Mouse (Mus musculus) midbrain, embryonic 11.5 days (tissue): Measurements from ENCODE around the gene Fam126b. TPM values are rescaled to one million over a fixed set of nuclear protein-coding genes. Genes with fewer than 3 reads are reported as not detected.
"Not testable (repeated sequence)": the region's sequence is repeated elsewhere in the genome, so short reads cannot be mapped to it uniquely, and the experiment has no call there.

Experiments used
- ATAC-seq: fragments of 200-750 bp; cut with Nextera tagmentation; 2 replicates; pipeline ENCODE4 v1.8.0; 2017; ENCODE audit warnings: moderate TSS enrichment, moderate library complexity; ENCODE audit not compliant: low FRiP score
- DNase-seq: peaks from one replicate; pipeline ENCODE4 v3.0.0; 2015; ENCODE audit warnings: low spot score; ENCODE audit errors: missing footprints
- H3K27ac ChIP-seq: fragments of 300-500 bp; sonication (generic); 2 replicates; pipeline ENCODE4 v1.5.1; 2014; ENCODE audit warnings: low read depth, low read length
- H3K27me3 ChIP-seq: fragments of 300-500 bp; sonication (generic); 2 replicates; pipeline ENCODE4 v1.6.1; 2014; ENCODE audit warnings: mild to moderate bottlenecking, low read length, moderate library complexity, mixed read lengths; ENCODE audit not compliant: control insufficient read depth, insufficient read depth
- H3K36me3 ChIP-seq: fragments of 300-500 bp; sonication (generic); 2 replicates; pipeline ENCODE4 v1.6.1; 2014; ENCODE audit warnings: mild to moderate bottlenecking, low read length, moderate library complexity, mixed read lengths; ENCODE audit not compliant: control insufficient read depth, insufficient read depth
- H3K4me1 ChIP-seq: fragments of 300-500 bp; sonication (generic); 2 replicates; pipeline ENCODE4 v1.6.1; 2014; ENCODE audit warnings: low read length; ENCODE audit not compliant: control insufficient read depth, insufficient read depth
- H3K4me2 ChIP-seq: fragments of 300-500 bp; sonication (generic); 2 replicates; pipeline ENCODE4 v1.6.1; 2014; ENCODE audit warnings: mild to moderate bottlenecking, moderate library complexity
- H3K4me3 ChIP-seq: fragments of 300-500 bp; sonication (generic); 2 replicates; pipeline ENCODE4 v1.5.1; 2014; ENCODE audit warnings: low read depth, low read length
- H3K9ac ChIP-seq: fragments of 300-500 bp; sonication (generic); 2 replicates; pipeline ENCODE4 v1.6.1; 2014; ENCODE audit warnings: low read length
- H3K9me3 ChIP-seq: fragments of 300-500 bp; sonication (generic); 2 replicates; pipeline ENCODE4 v1.6.1; 2016; ENCODE audit warnings: low read length; ENCODE audit not compliant: control insufficient read depth
- WGBS: fragments of 180-500 bp; shearing (Covaris S2); extraction: QIAGEN DNeasy Blood & Tissue Kit; methylation state at CpG from one replicate; pipeline ENCODE4 v1.1.7; 2014; 5-methylcytosine and 5-hydroxymethylcytosine counted together
- polyA plus RNA-seq: library from polyadenylated mRNA; unstranded; fragments of >200 nt; fragmentation: Nextera tagmentation; extraction: Ambion mirVana; gene quantifications from 2 replicates; pipeline ENCODE4 v1.2.1, GENCODE M21; 2014

The Fam126b gene
- polyA plus RNA-seq, 1 experiment from 2014 or later, result 7.2 TPM

DNA sequence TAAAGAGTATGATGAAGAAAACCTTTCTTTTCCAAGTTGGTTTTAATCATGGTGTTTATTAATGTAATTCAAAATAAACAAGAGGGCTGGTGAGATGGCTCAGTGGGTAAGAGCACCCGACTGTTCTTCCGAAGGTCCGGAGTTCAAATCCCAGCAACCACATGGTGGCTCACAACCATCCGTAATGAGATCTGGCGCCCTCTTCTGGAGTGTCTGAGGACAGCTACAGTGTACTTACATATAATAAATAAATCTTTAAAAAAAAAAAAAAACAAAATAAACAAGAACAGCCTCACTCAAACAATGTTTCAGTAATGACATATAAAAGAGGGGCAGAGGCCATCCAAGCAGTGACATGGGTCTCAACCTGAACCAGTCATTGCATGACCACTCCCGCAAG lies 25.8 kb downstream of the Fam126b start:
- not testable (repeated sequence) for H3K4me2 ChIP-seq, DNase-seq, H3K9ac ChIP-seq, ATAC-seq, H3K4me1 ChIP-seq, H3K36me3 ChIP-seq, H3K4me3 ChIP-seq, H3K27me3 ChIP-seq, H3K9me3 ChIP-seq, H3K27ac ChIP-seq
- 98% methylated on average over 6 of the region's 6 CpGs for WGBS

GRCm38 (mm10) chr1:58541386-58541785 lies 44.7 kb downstream of the Fam126b start:
- Histone ChIP-seq H3K27ac (no peak overlapping the region), H3K9ac (no peak overlapping the region), H3K36me3 (no peaks in the 10 kb centered on the region), H3K27me3 (no peaks in the 10 kb centered on the region), H3K4me3 (no peak overlapping the region), H3K9me3 (no peaks in the 10 kb centered on the region), H3K4me2 (no peak overlapping the region), H3K4me1 (no peaks in the 10 kb centered on the region)
- ATAC-seq, result no peak
- DNase-seq, result no peak
- 80% methylated on average over 1 of the region's 1 CpGs for WGBS

DNA sequence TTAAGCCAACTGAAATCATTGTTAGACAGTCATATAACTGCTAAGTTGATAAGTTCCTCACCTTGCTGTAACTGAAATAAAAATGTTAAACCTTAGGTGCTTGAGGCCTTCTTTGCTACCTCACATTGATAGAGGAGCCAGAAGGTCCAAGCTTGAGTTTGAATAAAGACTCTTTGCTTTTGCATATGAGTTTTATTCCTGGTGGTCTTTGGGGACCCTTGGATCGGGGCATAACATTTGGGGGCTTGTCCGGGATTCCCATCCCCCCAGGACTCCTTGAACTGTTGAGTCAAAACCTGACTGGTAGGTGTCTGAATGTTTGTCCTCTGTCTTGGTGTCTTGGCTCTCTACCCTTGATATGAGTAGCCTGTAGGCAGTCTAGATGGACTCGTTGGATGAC lies 78.9 kb downstream of the Fam126b start:
- H3K4me2 ChIP-seq, result no peak overlapping the region
- DNase-seq (peak; percentile 84), ATAC-seq (no peak)
- H3K36me3 ChIP-seq, result 0 out of 2 replicates have a peak, but pooled peaks cover 2% of the 10 kb centered on the region
- no peaks in the 10 kb centered on the region for H3K27me3 ChIP-seq
- H3K27ac ChIP-seq, result no peak overlapping the region
- peaks cover 13% of the 10 kb centered on the region for H3K9me3 ChIP-seq
- no peak overlapping the region for H3K9ac ChIP-seq
- peaks cover 9% of the 10 kb centered on the region for H3K4me1 ChIP-seq
- WGBS, result 97% methylated on average over 3 of the region's 3 CpGs
- H3K4me3 ChIP-seq, result no peak overlapping the region

- ATAC-seq (peak; percentile 100), DNase-seq (peak; percentile 98)
- H3K4me2 ChIP-seq, result peak within 1 kb of the TSS; percentile 84
- peaks cover 2% of the 10 kb centered on the region; the same call in 1 of the 2 replicates for H3K36me3 ChIP-seq
- H3K9me3 ChIP-seq, result peaks cover 13% of the 10 kb centered on the region
- H3K9ac ChIP-seq, result peak within 1 kb of the TSS; percentile 93
- H3K27ac ChIP-seq, result peak within 1 kb of the TSS; percentile 57
- H3K27me3 ChIP-seq, result no peaks in the 10 kb centered on the region
- H3K4me3 ChIP-seq, result peak within 1 kb of the TSS; percentile 97
- H3K4me1 ChIP-seq, result peaks cover 9% of the 10 kb centered on the region
- WGBS, result under 1% methylated on average over 62 of the region's 64 CpGs
Observed at GRCm38 (mm10) chr1:58504577-58505254, 81.4 kb downstream of the Fam126b start, which contains the start of gene Orc2. Gene Orc2 (minus strand): TSS chr1:58505109.

DNA sequence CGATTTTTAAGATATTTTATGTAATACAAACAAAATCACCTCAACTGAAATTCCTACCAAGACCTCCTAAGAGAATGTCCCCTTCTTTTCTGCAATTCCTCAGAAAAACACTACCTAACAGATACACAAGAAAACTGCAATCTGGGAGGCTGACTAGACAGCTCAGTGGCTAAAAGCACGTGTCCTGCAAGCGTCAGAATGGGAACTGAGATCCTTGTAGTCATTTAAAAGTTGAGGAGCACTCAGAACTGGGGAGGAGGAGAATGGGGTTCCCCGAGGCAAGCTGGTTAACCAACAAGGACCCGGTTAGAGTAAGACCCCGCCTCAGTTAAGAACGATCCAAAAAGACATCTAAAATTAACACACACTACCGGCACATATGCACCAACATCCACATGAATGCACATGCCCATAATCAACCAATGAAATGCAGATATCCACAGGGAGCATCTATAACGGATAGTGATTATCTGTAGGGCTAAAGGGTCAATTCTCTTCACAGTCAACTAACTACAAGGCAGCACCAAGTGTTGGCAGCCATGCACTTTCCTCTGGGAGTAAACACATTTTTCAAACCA lies 82.2 kb downstream of the Fam126b start:
- Histone ChIP-seq H3K9ac (peak overlapping the region; percentile 93), H3K9me3 (peaks cover 13% of the 10 kb centered on the region), H3K27me3 (no peaks in the 10 kb centered on the region), H3K4me2 (peak overlapping the region; percentile 84), H3K4me3 (peak overlapping the region; percentile 97), H3K36me3 (peaks cover 5% of the 10 kb centered on the region; the same call in 1 of the 2 replicates), H3K27ac (no peak overlapping the region), H3K4me1 (peaks cover 9% of the 10 kb centered on the region)
- 35% methylated on average over 9 of the region's 9 CpGs for WGBS
- ATAC-seq (no peak), DNase-seq (no peak)

GRCm38 (mm10) chr1:58503134-58503533 lies 83.0 kb downstream of the Fam126b start:
- Histone ChIP-seq H3K27ac (no peak overlapping the region), H3K4me3 (no peak overlapping the region), H3K36me3 (peaks cover 5% of the 10 kb centered on the region; the same call in 1 of the 2 replicates), H3K9me3 (peaks cover 11% of the 10 kb centered on the region), H3K4me1 (peaks cover 9% of the 10 kb centered on the region), H3K4me2 (peak overlapping the region; percentile 84), H3K27me3 (no peaks in the 10 kb centered on the region), H3K9ac (no peak overlapping the region)
- DNase-seq (no peak), ATAC-seq (no peak)

- H3K4me2 ChIP-seq, result no peak overlapping the region
- 95% methylated on average over 1 of the region's 1 CpGs for WGBS
- peaks cover 10% of the 10 kb centered on the region for H3K36me3 ChIP-seq
- H3K9me3 ChIP-seq, result no peaks in the 10 kb centered on the region
- H3K27me3 ChIP-seq, result no peaks in the 10 kb centered on the region
- no peak overlapping the region for H3K4me3 ChIP-seq
- DNase-seq, result no peak
- ATAC-seq, result no peak
- peaks cover 5% of the 10 kb centered on the region for H3K4me1 ChIP-seq
- no peak overlapping the region for H3K27ac ChIP-seq
- H3K9ac ChIP-seq, result no peak overlapping the region
Observed at GRCm38 (mm10) chr1:58498758-58499157, 87.4 kb downstream of the Fam126b start.

DNA sequence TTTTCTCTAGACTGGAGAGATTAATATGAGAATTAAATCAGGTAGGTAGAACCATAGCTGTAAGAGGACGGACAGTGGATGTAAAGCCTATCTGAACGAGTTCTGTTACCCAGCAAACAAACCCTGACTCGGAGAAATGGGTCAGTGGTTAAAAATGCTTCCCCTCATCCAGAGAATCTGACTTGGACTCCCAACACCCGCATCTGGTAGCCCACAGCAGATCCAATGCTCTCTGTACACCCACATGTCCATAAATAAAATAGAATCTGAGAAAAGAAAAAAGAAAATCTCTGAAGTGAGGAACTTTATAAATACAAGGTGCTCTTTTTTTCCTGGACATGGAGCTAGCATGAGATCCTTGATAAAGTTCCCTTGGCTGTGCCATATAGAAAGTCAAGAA lies 88.4 kb downstream of the Fam126b start:
- WGBS, result 96% methylated on average over 4 of the region's 4 CpGs
- DNase-seq (no peak), ATAC-seq (no peak)
- Histone ChIP-seq H3K9me3 (no peaks in the 10 kb centered on the region), H3K9ac (no peak overlapping the region), H3K4me2 (no peak overlapping the region), H3K27me3 (no peaks in the 10 kb centered on the region), H3K36me3 (peaks cover 10% of the 10 kb centered on the region), H3K4me3 (no peak overlapping the region), H3K4me1 (no peaks in the 10 kb centered on the region), H3K27ac (no peak overlapping the region)

DNA sequence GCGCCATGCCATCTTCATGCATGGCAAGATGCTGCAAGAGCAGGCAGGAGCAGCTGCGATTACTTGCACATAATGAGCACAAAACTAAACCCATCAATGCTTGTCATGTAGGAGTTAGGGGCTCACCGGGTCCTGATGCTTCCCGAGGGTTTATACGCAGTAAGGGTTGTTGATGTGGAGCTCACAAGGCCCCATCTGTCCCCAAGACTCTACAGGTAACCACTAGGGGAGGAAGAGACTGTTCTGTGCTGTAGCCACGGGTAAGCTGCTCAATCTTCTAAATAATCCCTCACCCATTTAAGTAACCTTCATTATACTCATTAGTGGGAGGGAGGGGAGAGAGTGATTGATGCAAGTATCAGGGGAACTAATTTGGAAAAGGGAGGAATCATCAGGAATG lies 90.5 kb downstream of the Fam126b start:
- Histone ChIP-seq H3K36me3 (peaks cover 20% of the 10 kb centered on the region), H3K4me3 (no peak overlapping the region), H3K27ac (no peak overlapping the region), H3K4me1 (no peaks in the 10 kb centered on the region), H3K4me2 (no peak overlapping the region), H3K9me3 (no peaks in the 10 kb centered on the region), H3K27me3 (no peaks in the 10 kb centered on the region), H3K9ac (no peak overlapping the region)
- ATAC-seq, result no peak
- DNase-seq, result no peak
- WGBS, result 93% methylated on average over 6 of the region's 6 CpGs
